Mouse (Mus musculus) kidney, embryonic 14.5 days (tissue): ENCODE measurements at regions not wholly inside any gene's neighbourhood (a gene's known extent, or its start where the extent isn't known, plus 50 kb on each side); places are given as distances from the start of the nearest gene placed in this dataset.
A peak's percentile ranks its signal among the peaks of the same experiment; 100 is the strongest.

Experiments
- ATAC-seq: fragments of 200-750 bp; cut with Nextera tagmentation; 2 replicates; pipeline ENCODE4 v1.8.0; 2017; ENCODE audit warnings: moderate number of reproducible peaks, mild to moderate bottlenecking, moderate TSS enrichment, moderate library complexity; ENCODE audit not compliant: low FRiP score, low TSS enrichment
- H3K27ac ChIP-seq: fragments of 300-500 bp; sonication (generic); 2 replicates; pipeline ENCODE4 v1.5.1; 2014; ENCODE audit warnings: low read depth, mild to moderate bottlenecking, low read length, moderate library complexity, mixed read lengths
- H3K27me3 ChIP-seq: fragments of 300-500 bp; sonication (generic); 2 replicates; pipeline ENCODE4 v1.6.1; 2014; ENCODE audit warnings: mild to moderate bottlenecking, low read length; ENCODE audit not compliant: control insufficient read depth, insufficient read depth
- H3K36me3 ChIP-seq: fragments of 300-500 bp; sonication (generic); 2 replicates; pipeline ENCODE4 v1.6.1; 2014; ENCODE audit warnings: low read length, mixed read lengths; ENCODE audit not compliant: control insufficient read depth, insufficient read depth
- H3K4me1 ChIP-seq: fragments of 300-500 bp; sonication (generic); 2 replicates; pipeline ENCODE4 v1.6.1; 2014; ENCODE audit warnings: low read length, mixed read lengths; ENCODE audit not compliant: control insufficient read depth, insufficient read depth
- H3K4me2 ChIP-seq: fragments of 300-500 bp; sonication (generic); replicated peaks from 2 replicates; pipeline ENCODE4 v1.6.1; 2014; ENCODE audit warnings: low read depth, mild to moderate bottlenecking, low read length
- H3K4me3 ChIP-seq: fragments of 300-500 bp; sonication (generic); 2 replicates; pipeline ENCODE4 v1.5.1; 2014; ENCODE audit warnings: mild to moderate bottlenecking, low read length
- H3K9ac ChIP-seq: fragments of 300-500 bp; sonication (generic); 2 replicates; pipeline ENCODE4 v1.6.1; 2014; ENCODE audit warnings: low read depth, mild to moderate bottlenecking, low read length, moderate library complexity
- H3K9me3 ChIP-seq: fragments of 300-500 bp; sonication (generic); 2 replicates; pipeline ENCODE4 v1.6.1; 2016; ENCODE audit warnings: low read length; ENCODE audit not compliant: control insufficient read depth
- WGBS: fragments of 180-500 bp; shearing (Covaris S2); extraction: QIAGEN DNeasy Blood & Tissue Kit; methylation state at CpG from one replicate; pipeline ENCODE4 v1.1.7; 2014; 5-methylcytosine and 5-hydroxymethylcytosine counted together

GRCm38 (mm10) chr14:13146959-13147535, 137.5 kb upstream of the Synpr start:
- Histone ChIP-seq H3K36me3 (no peaks in the 10 kb centered on the region), H3K4me2 (no peak overlapping the region), H3K4me3 (no peak overlapping the region), H3K9me3 (no peaks in the 10 kb centered on the region), H3K27ac (no peak overlapping the region), H3K9ac (no peak overlapping the region), H3K27me3 (no peaks in the 10 kb centered on the region), H3K4me1 (no peaks in the 10 kb centered on the region)
- WGBS, result 42% methylated on average over 4 of the region's 4 CpGs
- ATAC-seq, result no peak

DNA sequence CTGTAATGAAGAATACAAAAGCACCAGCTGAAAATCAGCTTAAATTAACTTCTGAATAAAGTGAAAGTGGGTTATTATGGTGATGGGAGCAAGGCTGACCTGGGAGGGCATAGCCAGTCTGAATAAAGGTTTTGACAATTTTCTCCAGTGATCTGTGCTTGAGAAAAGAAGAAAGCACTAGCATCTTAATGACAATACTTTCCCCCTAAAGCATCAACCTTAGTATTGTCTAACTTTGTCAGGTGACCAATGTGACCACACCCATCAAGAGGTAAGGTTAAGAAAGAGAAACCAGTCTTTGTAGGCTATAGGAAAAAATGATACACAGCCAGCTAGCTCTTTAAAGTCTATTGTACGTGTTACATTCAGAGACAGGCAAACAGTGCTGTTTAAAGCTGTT, 135.0 kb upstream of the Synpr start:
- Histone ChIP-seq H3K27ac (no peak overlapping the region), H3K27me3 (no peaks in the 10 kb centered on the region), H3K4me1 (no peaks in the 10 kb centered on the region), H3K4me3 (no peak overlapping the region), H3K9me3 (no peaks in the 10 kb centered on the region), H3K4me2 (no peak overlapping the region), H3K36me3 (no peaks in the 10 kb centered on the region), H3K9ac (no peak overlapping the region)
- 86% methylated on average over 1 of the region's 1 CpGs for WGBS
- no peak for ATAC-seq

DNA sequence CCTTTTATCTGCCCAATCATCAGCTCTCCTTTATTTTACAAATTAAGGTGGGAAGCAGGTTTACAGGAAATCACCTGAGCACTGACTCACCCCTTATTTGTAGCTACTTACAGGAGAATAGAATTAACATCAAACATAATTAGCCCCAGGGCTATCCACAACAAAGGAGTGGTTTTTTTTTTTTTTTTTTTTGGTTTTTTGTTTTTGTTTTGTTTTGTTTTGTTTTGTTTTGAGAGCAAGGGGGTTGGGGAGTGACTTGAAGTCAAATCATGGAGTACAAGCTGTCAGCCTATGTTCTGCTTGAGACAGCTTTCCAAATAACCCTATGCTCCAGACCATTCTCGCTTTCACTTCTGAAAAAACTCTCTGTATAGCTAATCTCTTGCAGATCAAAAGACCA, 132.9 kb upstream of the Synpr start:
- ATAC-seq, result no peak

GRCm38 (mm10) chr14:13176149-13176548, 108.4 kb upstream of the Synpr start:
- no peaks in the 10 kb centered on the region for H3K27me3 ChIP-seq
- H3K4me3 ChIP-seq, result no peak overlapping the region
- no peaks in the 10 kb centered on the region for H3K9me3 ChIP-seq
- H3K27ac ChIP-seq, result no peak overlapping the region
- H3K9ac ChIP-seq, result no peak overlapping the region
- H3K4me2 ChIP-seq, result no peak overlapping the region
- no peaks in the 10 kb centered on the region for H3K4me1 ChIP-seq
- peak; percentile 77; the same call in 1 of the 2 replicates for ATAC-seq
- 33% methylated on average over 3 of the region's 3 CpGs for WGBS
- H3K36me3 ChIP-seq, result no peaks in the 10 kb centered on the region

More for the DNA sequence above, 132.9 kb upstream of the Synpr start:
- Histone ChIP-seq H3K9ac (no peak overlapping the region), H3K27ac (no peak overlapping the region), H3K27me3 (no peaks in the 10 kb centered on the region), H3K9me3 (no peaks in the 10 kb centered on the region), H3K4me1 (no peaks in the 10 kb centered on the region), H3K4me2 (no peak overlapping the region), H3K4me3 (no peak overlapping the region), H3K36me3 (no peaks in the 10 kb centered on the region)
- WGBS, result 53% methylated on average over 1 of the region's 1 CpGs

DNA sequence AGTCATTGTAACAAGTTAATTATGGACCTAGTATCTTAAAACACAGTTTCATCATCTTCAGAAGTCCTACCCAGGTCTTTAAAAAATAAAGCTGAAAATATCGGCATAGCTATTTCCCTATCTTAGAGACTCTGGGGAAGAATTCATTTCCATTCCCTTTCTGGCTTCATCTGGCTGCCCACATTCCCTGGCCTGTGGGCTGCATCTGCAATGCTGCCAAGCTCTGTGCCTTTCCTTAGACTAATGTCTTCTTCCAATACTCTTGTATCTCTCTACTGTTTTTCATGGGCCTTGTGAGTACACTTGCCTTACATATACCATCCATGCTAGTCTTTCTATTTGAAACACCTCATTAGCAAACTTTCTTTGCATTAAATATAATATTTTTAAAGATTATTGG, 106.7 kb upstream of the Synpr start:
- ATAC-seq, result no peak
- H3K27ac ChIP-seq, result no peak overlapping the region
- H3K4me3 ChIP-seq, result no peak overlapping the region
- no peaks in the 10 kb centered on the region for H3K9me3 ChIP-seq
- H3K4me1 ChIP-seq, result no peaks in the 10 kb centered on the region
- H3K36me3 ChIP-seq, result no peaks in the 10 kb centered on the region
- no peaks in the 10 kb centered on the region for H3K27me3 ChIP-seq
- WGBS, result 96% methylated on average over 1 of the region's 1 CpGs
- H3K9ac ChIP-seq, result no peak overlapping the region
- no peak overlapping the region for H3K4me2 ChIP-seq

GRCm38 (mm10) chr14:13190801-13191200, 93.8 kb upstream of the Synpr start:
- H3K9me3 ChIP-seq, result no peaks in the 10 kb centered on the region
- no peak for ATAC-seq
- no peak overlapping the region for H3K9ac ChIP-seq
- H3K4me3 ChIP-seq, result no peak overlapping the region
- WGBS, result 74% methylated on average over 1 of the region's 1 CpGs
- H3K4me2 ChIP-seq, result no peak overlapping the region
- H3K27me3 ChIP-seq, result no peaks in the 10 kb centered on the region
- H3K4me1 ChIP-seq, result no peaks in the 10 kb centered on the region
- no peak overlapping the region for H3K27ac ChIP-seq
- no peaks in the 10 kb centered on the region for H3K36me3 ChIP-seq

GRCm38 (mm10) chr14:13192746-13193145, 91.8 kb upstream of the Synpr start:
- no peak overlapping the region for H3K4me2 ChIP-seq
- H3K27ac ChIP-seq, result no peak overlapping the region
- ATAC-seq, result no peak
- no peaks in the 10 kb centered on the region for H3K27me3 ChIP-seq
- H3K4me3 ChIP-seq, result no peak overlapping the region
- H3K9me3 ChIP-seq, result no peaks in the 10 kb centered on the region
- H3K36me3 ChIP-seq, result no peaks in the 10 kb centered on the region
- 73% methylated on average over 1 of the region's 1 CpGs for WGBS
- H3K4me1 ChIP-seq, result no peaks in the 10 kb centered on the region
- H3K9ac ChIP-seq, result no peak overlapping the region

DNA sequence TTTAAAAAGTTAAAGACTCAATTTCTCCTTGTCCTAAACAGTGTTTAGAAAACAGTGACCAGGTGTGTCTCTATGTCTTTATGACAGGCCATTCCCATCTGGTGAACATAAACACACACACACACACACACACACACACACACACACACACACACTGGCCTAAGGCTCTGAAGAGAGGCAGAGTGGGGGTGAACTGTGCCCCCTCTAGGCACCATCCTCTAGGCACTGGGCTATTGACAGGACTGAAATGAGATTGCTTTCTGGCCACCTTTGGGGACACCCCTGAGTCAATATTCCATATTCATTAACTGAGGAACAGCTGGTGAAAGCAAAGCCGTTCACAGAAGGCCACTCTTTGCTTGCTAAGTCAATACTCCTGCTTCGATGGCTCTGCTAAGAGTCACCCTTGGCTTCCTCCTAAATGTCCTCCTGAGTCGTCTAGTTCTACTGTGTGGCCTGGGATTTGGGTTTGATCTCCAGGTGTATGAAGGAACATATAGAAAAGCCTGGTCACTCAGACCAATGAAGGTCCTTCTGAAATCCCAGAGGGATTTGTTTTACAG, 87.2 kb upstream of the Synpr start:
- Histone ChIP-seq H3K9ac (no peak overlapping the region), H3K4me1 (no peaks in the 10 kb centered on the region), H3K9me3 (no peaks in the 10 kb centered on the region), H3K36me3 (no peaks in the 10 kb centered on the region), H3K27me3 (no peaks in the 10 kb centered on the region), H3K27ac (no peak overlapping the region), H3K4me2 (no peak overlapping the region), H3K4me3 (no peak overlapping the region)
- ATAC-seq, result no peak
- 68% methylated on average over 3 of the region's 3 CpGs for WGBS

DNA sequence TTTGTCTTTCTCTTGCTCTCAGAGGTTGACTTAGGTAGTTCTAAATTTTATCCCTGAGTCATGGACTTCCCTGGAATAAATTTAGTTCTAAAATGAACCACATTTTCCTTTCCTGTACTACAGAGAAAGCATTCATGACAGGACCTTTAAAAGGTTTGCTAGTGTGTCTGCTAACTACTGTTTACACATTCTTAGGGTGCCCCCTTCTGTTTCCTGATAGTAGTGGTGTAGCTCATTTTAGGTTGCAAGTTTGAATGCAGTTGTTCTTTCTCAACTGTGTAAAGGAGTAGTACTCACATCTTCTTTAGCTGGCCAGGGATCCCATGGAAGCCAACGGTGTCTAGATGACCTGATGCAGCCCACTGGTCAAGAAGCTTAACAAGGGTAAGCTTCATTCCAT, 86.1 kb upstream of the Synpr start:
- WGBS, result 30% methylated on average over 1 of the region's 1 CpGs
- H3K4me3 ChIP-seq, result no peak overlapping the region
- no peaks in the 10 kb centered on the region for H3K36me3 ChIP-seq
- no peak overlapping the region for H3K9ac ChIP-seq
- 0 out of 2 replicates have a peak, but pooled peaks have one; percentile 46 for ATAC-seq
- no peaks in the 10 kb centered on the region for H3K4me1 ChIP-seq
- no peak overlapping the region for H3K27ac ChIP-seq
- no peak overlapping the region for H3K4me2 ChIP-seq
- H3K9me3 ChIP-seq, result no peaks in the 10 kb centered on the region
- no peaks in the 10 kb centered on the region for H3K27me3 ChIP-seq
